8 mouse cellular contexts compared by ENCODE assay signal in the genomic region with DNA sequence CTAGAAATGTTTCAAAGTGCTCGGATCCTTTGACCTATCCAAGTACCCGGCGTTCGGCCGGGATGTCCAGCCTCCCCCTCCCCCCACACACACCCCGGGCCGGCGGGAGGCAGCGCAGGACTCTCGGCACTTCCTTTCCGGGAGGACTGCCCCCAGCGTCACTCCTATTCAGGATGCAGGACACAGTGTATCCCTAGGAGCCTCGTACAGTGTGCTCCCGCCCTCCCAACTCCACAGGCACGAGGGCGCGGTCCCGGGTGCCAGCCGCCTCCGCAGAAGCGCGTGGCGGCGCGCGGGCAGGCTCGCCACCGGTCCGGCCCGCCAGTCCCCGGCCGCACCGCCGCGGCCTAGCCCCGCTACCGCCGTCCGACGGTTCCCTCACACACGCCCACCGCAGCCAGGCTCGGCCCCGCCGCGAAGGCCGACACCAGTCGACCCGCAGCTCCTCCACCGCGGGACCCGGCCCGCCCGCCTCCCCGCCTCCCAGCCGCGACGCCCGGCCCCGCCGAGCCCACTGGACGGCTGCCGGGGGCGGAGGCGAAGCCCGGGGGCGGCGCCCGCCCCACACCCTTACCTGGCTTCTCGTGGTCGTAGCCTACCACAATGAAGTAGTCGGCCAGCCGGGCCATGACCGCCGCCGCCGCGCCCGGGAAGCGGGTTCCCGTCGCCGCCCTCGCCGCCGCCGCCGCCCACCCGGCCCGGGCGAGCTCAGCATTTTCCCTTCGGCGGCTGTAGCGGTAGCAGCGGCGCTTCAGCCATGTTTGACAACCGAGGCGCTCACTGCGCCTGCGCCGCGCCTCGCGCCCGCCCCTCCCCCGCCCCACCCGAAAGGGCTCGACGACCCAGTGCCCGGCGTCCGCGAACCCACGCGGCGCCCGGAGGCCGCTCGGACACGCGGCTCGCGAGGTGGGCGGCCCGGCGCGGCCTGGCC. TPM values are rescaled to one million over a fixed set of nuclear protein-coding genes. Genes with fewer than 3 reads are reported as not detected.
DNase-seq lines count a peak whose midpoint lies in the region; ATAC-seq and TF ChIP-seq lines count a peak whose summit lies in the region.

A gene (minus strand): TSS at position 790 of the 931 bp plus-strand sequence.

- peak; percentile 67 for DNase-seq in cerebellum, adult 11 months
- peak; percentile 86 for DNase-seq in forelimb bud, embryonic 11.5 days (ENCODE audit: low read depth, low spot score)
- DNase-seq in heart, postnatal 36 days, result peak; percentile 79 to 87
- peak; percentile 61 to 62 for DNase-seq in layer of hippocampus, adult 8-10 months (ENCODE audit: low spot score in 2 of 2)
- peak; percentile 81 for DNase-seq in ovary, postnatal 36 days (ENCODE audit: low spot score)
- DNase-seq in thymus, postnatal 36 days, result peak; percentile 58 to 68

- no peak for TF ChIP-seq CTCF in E14TG2a.4 (conservative IDR thresholded peaks at IDR 0.05; ENCODE audit: low read length)

- peak within 1 kb of the TSS; percentile 76 for H3K9ac ChIP-seq in lung, embryonic 15.5 days

- H3K27ac ChIP-seq in lung, embryonic 15.5 days, result peak within 1 kb of the TSS; percentile 100

- H3K4me3 ChIP-seq in E14TG2a.4 (replicated peaks; ENCODE audit: low read length), result peak within 1 kb of the TSS; percentile 85
- H3K4me3 ChIP-seq in lung, embryonic 15.5 days, result peak within 1 kb of the TSS; percentile 60

- WGBS in lung, embryonic 15.5 days, result under 1% methylated on average over 117 of the region's 127 CpGs

- H3K4me2 ChIP-seq in lung, embryonic 15.5 days, result peak within 1 kb of the TSS; percentile 87

- ATAC-seq in lung, embryonic 15.5 days (ENCODE audit: borderline replicate concordance, extremely low read depth, low FRiP score, low TSS enrichment), result peak; percentile 90

- H3K36me3 ChIP-seq in E14TG2a.4 (ENCODE audit: insufficient read depth, low read length), result no peaks in the 10 kb centered on the region
- H3K36me3 ChIP-seq in lung, embryonic 15.5 days, result no peaks in the 10 kb centered on the region

- H3K9me3 ChIP-seq in E14TG2a.4 (ENCODE audit: low read length), result no peaks in the 10 kb centered on the region
- no peaks in the 10 kb centered on the region for H3K9me3 ChIP-seq in lung, embryonic 15.5 days

- H3K27me3 ChIP-seq in E14TG2a.4 (ENCODE audit: insufficient read depth, low read length), result peaks cover 3% of the 10 kb centered on the region; the same call in 1 of the 2 replicates
- H3K27me3 ChIP-seq in lung, embryonic 15.5 days, result no peaks in the 10 kb centered on the region

- H3K4me1 ChIP-seq in E14TG2a.4 (replicated peaks; ENCODE audit: low read depth, low read length), result peaks cover 45% of the 10 kb centered on the region
- H3K4me1 ChIP-seq in lung, embryonic 15.5 days, result peaks cover 26% of the 10 kb centered on the region

- intact Hi-C loops in heart, postnatal 36 days (cut with DNase I), result loop anchor here (2.0 kb wide), 1 partner anchor 14 kb away; no protein-coding TSS in a partner anchor

RNA-seq across cellular contexts. Expression of the gene that starts here (rescaled TPM):
- 10 to 100 TPM; 52.6 to 54.1 TPM for total RNA-seq in heart, postnatal 36 days (2021)
- total RNA-seq in layer of hippocampus, adult 8-10 months (2022), result 10 to 100 TPM; 60.8 to 88.6 (median 72.1) TPM
- polyA plus RNA-seq in lung, embryonic 15.5 days (2015; fragmentation: Nextera tagmentation; extraction: Ambion mirVana), result 37.4 and 39.1 TPM in 2 replicates

Comparison
In these comparisons a context has a peak if more than half of its experiments do, and no peak if none do; other contexts are left out.
1. Peak in every context shown above with its lines: DNase-seq, ATAC-seq, H3K4me3 ChIP-seq and H3K27ac ChIP-seq.